Mouse (Mus musculus): ENCODE data around the gene Il33. TPM values are rescaled to one million over a fixed set of nuclear protein-coding genes. Genes with fewer than 3 reads are reported as not detected.
A peak's percentile ranks its signal among the peaks of the same experiment; 100 is the strongest.
"Not testable (repeated sequence)": the region's sequence is repeated elsewhere in the genome, so short reads cannot be mapped to it uniquely, and the experiment has no call there.

Il33 gene
- polyA plus RNA-seq, 1 experiment from 2014 or later: 45.2 TPM

GRCm38 (mm10) chr19:29942358-29942757, 17.4 kb downstream of the Il33 start:
- no peaks in the 10 kb centered on the region for H3K36me3 ChIP-seq
- H3K4me2 ChIP-seq: no peak overlapping the region
- no peak overlapping the region for H3K4me3 ChIP-seq (replicated peaks)
- H3K9ac ChIP-seq: no peak overlapping the region
- H3K27me3 ChIP-seq: no peaks in the 10 kb centered on the region
- WGBS: 81% methylated on average over 6 of the region's 6 CpGs
- no peak overlapping the region for H3K27ac ChIP-seq
- ATAC-seq (replicated peaks; ENCODE audit: low FRiP score): no peak
- H3K4me1 ChIP-seq: peaks cover 32% of the 10 kb centered on the region
- H3K9me3 ChIP-seq (replicated peaks): no peaks in the 10 kb centered on the region

- H3K9ac ChIP-seq: no peak overlapping the region
- H3K27ac ChIP-seq: no peak overlapping the region
- WGBS: 82% methylated on average over 5 of the region's 5 CpGs
- H3K27me3 ChIP-seq: no peaks in the 10 kb centered on the region
- no peak for ATAC-seq (replicated peaks; ENCODE audit: low FRiP score)
- no peaks in the 10 kb centered on the region for H3K9me3 ChIP-seq (replicated peaks)
- peaks cover 41% of the 10 kb centered on the region for H3K4me1 ChIP-seq
- H3K36me3 ChIP-seq: no peaks in the 10 kb centered on the region
- no peak overlapping the region for H3K4me2 ChIP-seq
- no peak overlapping the region for H3K4me3 ChIP-seq (replicated peaks)
These were observed 19.5 kb downstream of the Il33 start for GRCm38 (mm10) chr19:29944426-29944825.

GRCm38 (mm10) chr19:29944935-29945334, 20.0 kb downstream of the Il33 start:
- H3K4me2 ChIP-seq; H3K27me3 ChIP-seq; H3K36me3 ChIP-seq; H3K27ac ChIP-seq; H3K9me3 ChIP-seq (replicated peaks); ATAC-seq (replicated peaks; ENCODE audit: low FRiP score); H3K4me3 ChIP-seq (replicated peaks); H3K9ac ChIP-seq: not testable (repeated sequence)
- peaks cover 36% of the 10 kb centered on the region for H3K4me1 ChIP-seq
- WGBS: 80% methylated on average over 4 of the region's 4 CpGs

GRCm38 (mm10) chr19:29945557-29946422, 20.9 kb downstream of the Il33 start:
- Histone ChIP-seq H3K27ac (peak overlapping the region; percentile 70), H3K4me2 (peak overlapping the region; percentile 13; the same call in 1 of the 2 replicates), H3K9me3 (replicated peaks) (no peaks in the 10 kb centered on the region), H3K9ac (no peak overlapping the region), H3K4me3 (replicated peaks) (no peak overlapping the region), H3K27me3 (no peaks in the 10 kb centered on the region), H3K4me1 (peaks cover 29% of the 10 kb centered on the region), H3K36me3 (no peaks in the 10 kb centered on the region)
- no peak for ATAC-seq (replicated peaks; ENCODE audit: low FRiP score)
- WGBS: 13% methylated on average over 11 of the region's 11 CpGs

GRCm38 (mm10) chr19:29946423-29946716, 21.5 kb downstream of the Il33 start:
- no peak overlapping the region for H3K4me3 ChIP-seq (replicated peaks)
- H3K9me3 ChIP-seq (replicated peaks): no peaks in the 10 kb centered on the region
- peaks cover 27% of the 10 kb centered on the region for H3K4me1 ChIP-seq
- H3K27ac ChIP-seq: peak overlapping the region; percentile 70
- no peaks in the 10 kb centered on the region for H3K27me3 ChIP-seq
- no peak overlapping the region for H3K9ac ChIP-seq
- H3K4me2 ChIP-seq: peak overlapping the region; percentile 13; the same call in 1 of the 2 replicates
- no peaks in the 10 kb centered on the region for H3K36me3 ChIP-seq
- ATAC-seq (replicated peaks; ENCODE audit: low FRiP score): no peak

GRCm38 (mm10) chr19:29947056-29947455, 22.1 kb downstream of the Il33 start:
- 88% methylated on average over 9 of the region's 9 CpGs for WGBS
- no peak overlapping the region for H3K4me3 ChIP-seq (replicated peaks)
- peaks cover 27% of the 10 kb centered on the region for H3K4me1 ChIP-seq
- no peak overlapping the region for H3K9ac ChIP-seq
- H3K27ac ChIP-seq: peak overlapping the region; percentile 70; the same call in 1 of the 2 replicates
- no peaks in the 10 kb centered on the region for H3K36me3 ChIP-seq
- no peaks in the 10 kb centered on the region for H3K9me3 ChIP-seq (replicated peaks)
- H3K27me3 ChIP-seq: no peaks in the 10 kb centered on the region
- no peak overlapping the region for H3K4me2 ChIP-seq
- no peak for ATAC-seq (replicated peaks; ENCODE audit: low FRiP score)

GRCm38 (mm10) chr19:29947891-29948801, 23.2 kb downstream of the Il33 start:
- no peaks in the 10 kb centered on the region for H3K9me3 ChIP-seq (replicated peaks)
- H3K4me2 ChIP-seq: peak overlapping the region; percentile 78
- 21% methylated on average over 25 of the region's 25 CpGs for WGBS
- no peaks in the 10 kb centered on the region for H3K27me3 ChIP-seq
- peak overlapping the region; percentile 24; the same call in 1 of the 2 replicates for H3K9ac ChIP-seq
- peaks cover 3% of the 10 kb centered on the region; the same call in 1 of the 2 replicates for H3K36me3 ChIP-seq
- peak; percentile 94 for ATAC-seq (replicated peaks; ENCODE audit: low FRiP score)
- peaks cover 27% of the 10 kb centered on the region for H3K4me1 ChIP-seq
- H3K27ac ChIP-seq: peak overlapping the region; percentile 56; the same call in 1 of the 2 replicates
- peak overlapping the region; percentile 47 for H3K4me3 ChIP-seq (replicated peaks)

- Histone ChIP-seq H3K27me3 (no peaks in the 10 kb centered on the region), H3K36me3 (peaks cover 3% of the 10 kb centered on the region; the same call in 1 of the 2 replicates), H3K27ac (no peak overlapping the region), H3K9ac (no peak overlapping the region), H3K4me3 (replicated peaks) (no peak overlapping the region), H3K9me3 (replicated peaks) (no peaks in the 10 kb centered on the region), H3K4me2 (no peak overlapping the region), H3K4me1 (peaks cover 13% of the 10 kb centered on the region)
- 86% methylated on average over 5 of the region's 5 CpGs for WGBS
- ATAC-seq (replicated peaks; ENCODE audit: low FRiP score): no peak
These were observed 27.6 kb downstream of the Il33 start for GRCm38 (mm10) chr19:29952538-29952937.

- Histone ChIP-seq H3K27ac (no peak overlapping the region), H3K4me2 (no peak overlapping the region), H3K9ac (no peak overlapping the region), H3K36me3 (peaks cover 3% of the 10 kb centered on the region; the same call in 1 of the 2 replicates), H3K27me3 (no peaks in the 10 kb centered on the region), H3K9me3 (replicated peaks) (no peaks in the 10 kb centered on the region), H3K4me1 (peaks cover 2% of the 10 kb centered on the region), H3K4me3 (replicated peaks) (no peak overlapping the region)
- ATAC-seq (replicated peaks; ENCODE audit: low FRiP score): no peak
- 93% methylated on average over 3 of the region's 3 CpGs for WGBS
These were observed 28.9 kb downstream of the Il33 start for GRCm38 (mm10) chr19:29953833-29954232.

- H3K9me3 ChIP-seq (replicated peaks): no peaks in the 10 kb centered on the region
- H3K4me2 ChIP-seq: no peak overlapping the region
- H3K27ac ChIP-seq: no peak overlapping the region
- no peaks in the 10 kb centered on the region for H3K27me3 ChIP-seq
- H3K4me3 ChIP-seq (replicated peaks): no peak overlapping the region
- 87% methylated on average over 2 of the region's 2 CpGs for WGBS
- no peak overlapping the region for H3K9ac ChIP-seq
- H3K36me3 ChIP-seq: peaks cover 3% of the 10 kb centered on the region; the same call in 1 of the 2 replicates
- ATAC-seq (replicated peaks; ENCODE audit: low FRiP score): no peak
- H3K4me1 ChIP-seq: no peaks in the 10 kb centered on the region
These were observed 30.5 kb downstream of the Il33 start for GRCm38 (mm10) chr19:29955454-29955853.

GRCm38 (mm10) chr19:29960906-29961305, 36.0 kb downstream of the Il33 start:
- WGBS: 84% methylated on average over 4 of the region's 4 CpGs
- no peak for ATAC-seq (replicated peaks; ENCODE audit: low FRiP score)
- Histone ChIP-seq H3K9me3 (replicated peaks) (no peaks in the 10 kb centered on the region; the same call in 1 of the 2 replicates), H3K27ac (no peak overlapping the region), H3K4me3 (replicated peaks) (no peak overlapping the region), H3K9ac (no peak overlapping the region), H3K4me1 (no peaks in the 10 kb centered on the region), H3K36me3 (no peaks in the 10 kb centered on the region), H3K27me3 (no peaks in the 10 kb centered on the region), H3K4me2 (no peak overlapping the region)

- Histone ChIP-seq H3K9ac (no peak overlapping the region), H3K4me2 (no peak overlapping the region), H3K9me3 (replicated peaks) (peaks cover 6% of the 10 kb centered on the region), H3K36me3 (no peaks in the 10 kb centered on the region), H3K27me3 (no peaks in the 10 kb centered on the region), H3K4me1 (no peaks in the 10 kb centered on the region), H3K4me3 (replicated peaks) (no peak overlapping the region), H3K27ac (no peak overlapping the region)
- no peak for ATAC-seq (replicated peaks; ENCODE audit: low FRiP score)
- WGBS: 77% methylated on average over 6 of the region's 6 CpGs
These were observed 36.9 kb downstream of the Il33 start for GRCm38 (mm10) chr19:29961842-29962241.
